Mouse (Mus musculus): ENCODE measurements around the gene Crybg3.

The Crybg3 gene

GRCm38 (mm10) chr16:59451813-59452212 lies 149.0 kb downstream of the Crybg3 start:
- no peak for DNase-seq (ENCODE audit: low read depth, low spot score)

GRCm38 (mm10) chr16:59449092-59449491 lies 151.7 kb downstream of the Crybg3 start:
- DNase-seq (ENCODE audit: low read depth, low spot score), result no peak

- DNase-seq (ENCODE audit: low read depth, low spot score), result no peak
Observed at GRCm38 (mm10) chr16:59448181-59448580, 152.6 kb downstream of the Crybg3 start.

- DNase-seq (ENCODE audit: low read depth, low spot score), result no peak
Observed at GRCm38 (mm10) chr16:59444880-59445559, 155.8 kb downstream of the Crybg3 start.

Measured in forelimb bud, embryonic 11.5 days (tissue).